Mouse (Mus musculus) urinary bladder, postnatal 0 days (tissue): ENCODE results near the gene Car6. TPM values are rescaled to one million over a fixed set of nuclear protein-coding genes. Genes with fewer than 3 reads are reported as not detected.

Experiments
- polyA plus RNA-seq: library from polyadenylated mRNA; unstranded; fragments of >200 nt; fragmentation: Nextera tagmentation; extraction: Ambion mirVana; gene quantifications from 2 replicates; pipeline ENCODE4 v1.2.1, GENCODE M21; 2015

Gene Car6
- 0.36 and 3.3 TPM in 2 replicates for polyA plus RNA-seq

GRCm38 (mm10) chr4:150201232-150201631 is at the start of gene Car6:
Gene Car6, minus strand, starts transcription at chr4:150201332.

DNA sequence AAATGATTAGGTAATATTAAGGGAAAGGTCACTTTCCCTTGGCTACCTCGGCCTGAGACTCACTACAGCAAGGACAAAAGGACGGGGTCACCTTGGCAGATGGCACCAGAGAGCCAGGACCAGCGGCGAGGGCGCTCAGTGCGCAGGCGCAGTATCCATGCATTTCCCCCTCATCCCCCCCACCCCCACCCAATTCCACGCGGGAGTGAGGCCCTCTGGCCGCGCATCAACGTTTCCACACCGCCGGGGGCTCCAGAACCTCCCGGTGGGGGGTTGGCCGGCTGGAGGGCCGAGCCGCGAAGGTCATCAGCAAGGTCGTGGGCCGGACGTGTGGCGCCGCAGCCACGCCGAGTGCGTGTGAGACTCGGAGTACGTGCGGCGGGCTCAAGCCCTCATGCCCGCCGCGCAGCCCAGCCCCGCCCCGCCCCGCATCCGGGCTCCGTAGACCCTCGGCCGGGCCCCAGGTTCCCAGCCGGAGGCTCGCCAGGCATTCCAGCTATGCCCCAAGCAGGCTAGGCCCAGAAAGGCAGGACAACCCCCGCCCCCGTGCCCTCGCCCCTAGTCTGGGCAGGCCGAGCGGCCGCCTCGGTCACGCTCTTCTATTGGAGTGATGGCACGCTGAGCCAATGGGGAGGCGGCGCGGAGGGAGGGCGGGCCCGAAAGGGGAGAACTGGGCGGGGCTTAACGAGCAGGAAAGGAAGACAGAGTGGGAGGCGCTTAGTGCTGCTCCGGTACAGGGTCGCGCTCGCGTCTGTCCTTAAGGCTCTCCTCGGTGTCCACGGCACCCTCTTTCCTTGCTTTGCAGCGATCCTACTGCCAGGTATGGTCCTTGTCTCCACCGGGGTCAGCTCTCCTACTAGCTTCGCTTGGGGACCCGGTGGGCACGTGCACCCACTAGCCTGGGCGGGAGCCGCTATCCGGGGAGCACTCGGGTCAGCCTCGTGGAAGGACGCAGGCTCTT is 35.7 kb upstream of the Car6 start, which contains the start of gene Eno1:
Gene Eno1 (plus strand): TSS at position 201 of the 961 bp plus-strand sequence.

Other genes starting within 250 kb of the Car6 start
- gene Spsb1, start 246.3 kb downstream of the Car6 start, polyA plus RNA-seq, result 58.9 and 87.3 TPM in 2 replicates
- 21.9 and 23.2 TPM in 2 replicates for gene H6pd, start 192.3 kb downstream of the Car6 start, polyA plus RNA-seq
- 0.42 and 0.67 TPM in 2 replicates for gene Gpr157, start 114.0 kb downstream of the Car6 start, polyA plus RNA-seq
- 0.23 and 0.54 TPM in 2 replicates for gene Slc2a5, start 82.0 kb downstream of the Car6 start, polyA plus RNA-seq
- gene Slc2a7, start 52.4 kb downstream of the Car6 start, polyA plus RNA-seq, result not detected in 2 replicates
- 1,194 and 1,254 TPM in 2 replicates for gene Eno1, start 35.4 kb upstream of the Car6 start, polyA plus RNA-seq
- 17.8 and 18.3 TPM in 2 replicates for gene Rere, start 80.3 kb upstream of the Car6 start, polyA plus RNA-seq